16 mouse cellular contexts compared by ENCODE assay signal in genomic region chr2:45608926-45609325, GRCm38 (mm10).
"Had no signal": no experiment of that assay in that cellular context is flagged by ENCODE, and none has a peak within 500 bp of the region (broad histone marks: within the 10 kb centered on the region; RNA-seq: fewer than 3 reads in every experiment).

No protein-coding gene starts in this region.

- H3K36me3 ChIP-seq: neural tube, embryonic 13.5 days; neural tube, embryonic 15.5 days; stomach, embryonic 15.5 days had no signal

- H3K27me3 ChIP-seq: neural tube, embryonic 13.5 days; neural tube, embryonic 15.5 days; stomach, embryonic 15.5 days had no signal

- H3K4me1 ChIP-seq: neural tube, embryonic 13.5 days; neural tube, embryonic 15.5 days; stomach, embryonic 15.5 days had no signal

- H3K9ac ChIP-seq: neural tube, embryonic 13.5 days; neural tube, embryonic 15.5 days; stomach, embryonic 15.5 days had no signal

- H3K4me2 ChIP-seq: neural tube, embryonic 13.5 days; neural tube, embryonic 15.5 days; stomach, embryonic 15.5 days had no signal

- H3K4me3 ChIP-seq: neural tube, embryonic 13.5 days; neural tube, embryonic 15.5 days; stomach, embryonic 15.5 days had no signal

- H3K9me3 ChIP-seq: neural tube, embryonic 13.5 days; neural tube, embryonic 15.5 days; stomach, embryonic 15.5 days had no signal

- DNase-seq: retina, postnatal 1 day; right cerebral cortex, adult 18-20 months; right cerebral cortex, postnatal 14 days; right cerebral cortex, postnatal 25 days; right cerebral cortex, postnatal 4 days; spleen, adult 18-20 months; thymus, adult 18-20 months; thymus, adult 2 months; thymus, postnatal 14 days; thymus, postnatal 25 days; thymus, postnatal 36 days; thymus, postnatal 4 days had no signal

- H3K27ac ChIP-seq: neural tube, embryonic 13.5 days; neural tube, embryonic 15.5 days; stomach, embryonic 15.5 days; stomach, postnatal 0 days had no signal
